Mouse (Mus musculus) left cerebral cortex, postnatal 36 days (tissue): ENCODE results near the gene Vwa3a. TPM values are rescaled to one million over a fixed set of nuclear protein-coding genes. Genes with fewer than 3 reads are reported as not detected.
"Not testable (repeated sequence)": the region's sequence is repeated elsewhere in the genome, so short reads cannot be mapped to it uniquely, and the experiment has no call there.

Experiments
- DNase-seq, 2 experiments: peaks; one replicate each; pipeline ENCODE4 v3.0.0; 2021 to 2022; ENCODE audit warnings: low spot score in 2 of 2, mixed read lengths in 1 of 2
- intact Hi-C: fragments of 180-260 bp; cut with DNase I; formaldehyde crosslinking; loops from one replicate; pipeline ENCODE4 v1.15.1; 2025
- total RNA-seq, 2 experiments: library from RNA; stranded (reverse); gene quantifications; 2 replicates each; pipeline ENCODE4 v1.2.3; 2021

The Vwa3a gene
- total RNA-seq, result 10 to 100 TPM; 14.6 to 17.6 TPM

GRCm38 (mm10) chr7:120739018-120739417 lies at the start of gene Vwa3a:
Gene Vwa3a (plus strand): TSS chr7:120739318.
- intact Hi-C loops, result no loop called here
- no peak for DNase-seq

GRCm38 (mm10) chr7:120690634-120691033 lies 48.5 kb upstream of the Vwa3a start:
- intact Hi-C loops, result no loop called here

DNA sequence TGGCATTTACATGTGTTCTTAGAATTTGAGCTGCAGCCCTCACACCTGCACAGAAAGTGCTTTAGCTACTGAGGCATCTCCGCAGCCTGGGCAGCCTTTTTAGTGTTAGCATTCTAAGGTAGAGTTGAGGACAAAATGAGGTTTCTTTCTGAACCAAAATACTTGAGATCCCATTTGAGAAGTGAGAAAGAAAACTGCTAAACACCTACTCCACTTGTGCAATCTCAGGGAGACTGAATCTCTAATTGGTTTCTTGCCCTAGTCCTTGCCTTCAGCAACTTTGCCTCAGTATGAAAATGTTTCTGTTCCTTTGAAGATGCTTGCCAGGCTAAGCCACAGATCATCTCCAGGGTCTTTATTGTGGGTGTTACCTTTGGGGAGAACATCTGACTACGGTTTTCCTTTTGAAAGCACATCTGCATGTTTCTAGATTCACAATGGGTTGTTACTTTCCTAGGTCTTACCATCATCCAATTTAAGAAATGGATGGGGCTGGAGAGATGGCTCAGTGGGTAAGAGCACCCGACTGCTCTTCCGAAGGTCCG lies 45.2 kb upstream of the Vwa3a start:
- intact Hi-C loops, result no loop called here
- DNase-seq, result no peak

More at GRCm38 (mm10) chr7:120690634-120691033, 48.5 kb upstream of the Vwa3a start:
- DNase-seq, result no peak

- no peak for DNase-seq
- intact Hi-C loops, result no loop called here
Measured at GRCm38 (mm10) chr7:120695196-120695595, 43.9 kb upstream of the Vwa3a start.

DNA sequence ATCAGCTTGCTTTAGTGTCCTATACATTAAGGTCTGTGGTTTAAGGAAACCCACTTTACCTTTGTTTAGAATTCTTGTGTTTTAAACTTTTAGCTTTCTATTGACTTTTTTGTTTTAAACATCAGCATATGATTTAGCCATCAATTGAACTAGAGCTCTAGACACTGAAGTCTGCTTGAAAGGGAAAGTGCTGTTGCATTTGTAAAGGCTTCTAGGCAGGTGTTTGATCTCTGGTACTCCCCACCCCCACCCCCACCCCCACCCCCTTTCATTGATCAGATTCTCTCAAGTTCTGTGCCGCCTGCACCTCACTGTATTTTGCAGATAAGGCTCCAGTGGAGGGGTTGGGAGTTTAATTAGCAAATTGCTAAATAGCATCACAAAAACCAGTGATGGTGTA lies 43.5 kb upstream of the Vwa3a start:
- intact Hi-C loops, result no loop called here
- DNase-seq, result no peak

DNA sequence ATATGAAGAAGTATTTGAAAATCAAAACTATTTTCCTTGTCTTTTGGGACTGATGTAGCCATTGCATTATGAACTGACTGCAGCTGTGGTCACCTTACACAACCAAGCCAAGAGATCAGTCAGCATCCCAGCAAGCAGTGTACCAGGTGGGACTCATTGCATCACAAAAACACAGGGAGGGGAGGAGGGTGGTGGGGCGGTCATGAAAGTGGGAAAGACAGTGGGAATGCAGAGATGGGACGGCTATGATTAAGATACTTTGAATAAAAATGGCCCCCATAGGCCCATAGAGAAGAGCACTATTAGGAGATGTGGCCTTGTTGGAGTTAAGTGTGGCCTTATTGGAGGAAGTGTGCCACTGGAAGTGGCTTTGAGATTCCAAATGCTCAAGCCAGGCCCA lies 42.8 kb upstream of the Vwa3a start:
- DNase-seq, result no peak
- intact Hi-C loops, result no loop called here

DNA sequence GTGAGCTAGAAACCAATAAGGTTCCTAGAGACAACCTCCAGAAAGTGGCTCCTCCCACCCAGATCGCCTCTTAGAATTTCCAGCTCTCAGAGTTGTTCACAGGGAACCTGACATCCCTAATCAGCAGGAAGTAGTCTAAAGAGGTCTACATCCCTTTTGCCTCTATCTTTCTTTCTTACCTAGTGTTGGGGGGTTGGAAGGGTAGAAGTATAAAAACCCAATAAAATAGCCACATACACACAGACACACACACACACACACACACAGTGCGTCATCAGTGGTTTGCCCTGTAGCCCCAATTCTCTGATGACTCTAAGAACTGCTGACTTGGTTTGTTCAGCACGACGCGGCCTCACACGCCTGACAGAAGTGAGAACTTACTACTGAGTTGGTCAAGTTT lies 39.5 kb upstream of the Vwa3a start:
- no peak for DNase-seq
- intact Hi-C loops, result no loop called here

DNA sequence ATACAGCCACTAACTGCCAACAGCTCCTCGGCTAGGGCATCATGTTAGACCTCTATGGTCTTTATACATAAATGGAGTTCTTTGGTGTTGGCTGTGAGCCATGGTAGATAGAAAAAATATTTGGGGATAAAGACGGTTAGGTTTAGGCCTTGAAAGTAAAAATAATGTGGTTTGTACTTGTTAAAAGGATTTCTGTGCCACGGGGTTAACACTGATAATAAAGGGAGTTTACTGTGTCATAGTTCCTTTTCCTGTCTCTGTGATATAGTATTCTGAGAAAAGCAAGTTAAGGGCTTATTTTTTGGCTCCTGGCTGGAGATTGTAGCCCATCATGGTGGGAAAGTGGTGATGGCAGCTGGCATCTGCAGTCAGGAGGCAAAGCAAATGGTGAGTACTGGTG lies 35.2 kb upstream of the Vwa3a start:
- intact Hi-C loops, result no loop called here
- no peak for DNase-seq

DNA sequence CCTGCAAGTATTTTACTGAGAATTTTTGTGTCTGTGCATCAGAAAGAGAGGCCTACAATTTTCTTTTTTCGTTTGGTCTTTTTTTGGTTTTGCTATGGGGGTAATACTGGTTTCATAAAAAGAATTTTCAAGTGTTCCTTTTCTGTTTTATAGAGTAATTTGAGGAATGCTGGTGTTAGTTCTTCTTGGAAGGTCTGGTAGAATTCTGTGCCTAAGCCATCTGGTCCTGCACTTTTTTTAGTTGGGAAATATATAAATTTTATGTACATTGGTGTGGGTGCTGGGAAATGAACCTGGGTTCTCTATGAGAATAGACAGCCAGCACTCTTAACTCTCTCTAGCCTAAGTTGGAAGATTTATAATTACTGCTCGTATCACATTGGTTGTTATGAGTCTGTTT lies 27.0 kb upstream of the Vwa3a start:
- intact Hi-C loops, result no loop called here

GRCm38 (mm10) chr7:120713225-120713624 lies 25.9 kb upstream of the Vwa3a start:
- no peak for DNase-seq
- intact Hi-C loops, result no loop called here

More for the DNA sequence above, 27.0 kb upstream of the Vwa3a start:
- DNase-seq, result no peak

DNA sequence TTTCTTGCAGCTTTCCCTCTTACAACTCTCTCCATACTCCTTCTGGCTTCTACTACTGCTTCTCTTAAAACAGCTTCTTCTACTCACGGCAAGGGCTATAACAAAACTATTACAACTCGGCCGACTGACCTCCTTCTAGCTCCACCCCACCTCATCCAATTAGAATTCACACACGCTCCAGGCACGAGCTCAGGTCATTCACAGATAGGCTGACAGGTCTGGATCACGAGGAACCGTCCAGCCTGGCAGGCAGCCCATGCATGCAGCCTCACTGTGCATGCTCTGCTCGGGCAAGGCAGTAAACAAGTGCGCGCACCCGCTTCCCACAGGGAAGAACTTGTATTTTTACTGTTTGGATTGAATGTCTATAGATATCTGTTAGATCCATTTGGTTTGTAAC lies 25.2 kb upstream of the Vwa3a start:
- intact Hi-C loops, DNase-seq: not testable (repeated sequence)

- intact Hi-C loops, result no loop called here
- DNase-seq, result no peak
Measured at GRCm38 (mm10) chr7:120717261-120717660, 21.9 kb upstream of the Vwa3a start.

DNA sequence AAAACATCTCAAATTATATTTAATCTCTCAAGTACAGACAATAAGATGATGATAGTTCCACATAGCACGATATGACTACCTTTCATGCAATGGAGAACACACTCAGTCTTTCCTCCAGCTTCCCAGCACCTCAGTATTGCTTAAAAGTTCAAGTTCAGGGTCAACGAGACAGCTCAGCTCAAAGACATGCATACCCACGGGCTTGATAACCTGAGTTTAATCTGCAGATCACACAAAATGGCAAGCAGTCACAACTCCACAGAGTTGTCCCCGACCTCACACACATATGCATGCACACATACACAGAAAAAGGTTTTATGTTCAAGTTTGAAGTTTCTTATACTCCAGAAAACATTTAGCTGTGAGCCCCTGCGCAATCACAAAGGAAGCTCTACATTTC lies 18.1 kb upstream of the Vwa3a start:
- intact Hi-C loops, result no loop called here

GRCm38 (mm10) chr7:120721456-120721855 lies 17.7 kb upstream of the Vwa3a start:
- DNase-seq, result no peak
- intact Hi-C loops, result no loop called here

More for the DNA sequence above, 18.1 kb upstream of the Vwa3a start:
- no peak for DNase-seq

DNA sequence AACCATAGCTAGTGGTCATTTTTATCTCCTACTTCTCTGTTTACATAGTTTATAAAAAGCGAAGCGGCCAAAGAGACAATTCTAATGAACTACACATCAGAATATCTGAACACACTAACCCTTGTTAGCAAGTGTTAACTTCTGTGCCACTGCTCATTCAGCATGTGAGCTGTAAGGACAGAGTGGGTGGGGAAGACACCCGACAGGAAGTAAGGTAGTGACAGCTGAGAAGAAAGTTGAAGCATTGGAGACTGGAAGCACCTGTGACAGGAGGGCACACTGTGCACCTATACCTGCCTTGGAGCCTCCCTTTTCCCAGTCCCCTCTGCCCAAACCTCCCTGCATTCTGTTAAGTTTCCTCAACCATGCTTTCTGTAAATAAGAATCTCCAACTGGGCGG lies 17.1 kb upstream of the Vwa3a start:
- intact Hi-C loops, result no loop called here
- DNase-seq, result no peak

- intact Hi-C loops, result no loop called here
Measured at GRCm38 (mm10) chr7:120722839-120723278, 16.3 kb upstream of the Vwa3a start.

DNA sequence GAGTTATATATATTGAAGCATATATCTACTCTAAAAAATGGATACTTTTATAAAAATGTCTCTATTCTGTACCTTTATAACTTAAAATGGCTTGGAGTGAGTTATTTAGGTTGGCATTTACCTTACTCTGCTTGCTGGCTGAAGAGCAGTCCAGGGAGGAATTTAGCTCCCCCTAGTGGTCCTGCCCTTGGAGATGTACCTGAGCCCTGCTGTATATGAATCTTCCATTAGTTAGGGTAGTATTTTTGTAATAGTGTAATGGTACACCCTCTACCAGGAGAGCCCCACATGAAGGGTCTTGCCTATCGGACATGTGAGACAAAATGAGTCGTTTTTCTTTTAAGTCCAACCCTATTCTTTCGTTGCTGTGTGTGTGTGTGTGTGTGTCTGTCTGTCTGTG lies 11.5 kb upstream of the Vwa3a start:
- DNase-seq, result peak in 1 of 2 experiments; percentile 35
- intact Hi-C loops, result no loop called here

More at GRCm38 (mm10) chr7:120722839-120723278, 16.3 kb upstream of the Vwa3a start:
- peak; percentile 43 to 44 for DNase-seq

DNA sequence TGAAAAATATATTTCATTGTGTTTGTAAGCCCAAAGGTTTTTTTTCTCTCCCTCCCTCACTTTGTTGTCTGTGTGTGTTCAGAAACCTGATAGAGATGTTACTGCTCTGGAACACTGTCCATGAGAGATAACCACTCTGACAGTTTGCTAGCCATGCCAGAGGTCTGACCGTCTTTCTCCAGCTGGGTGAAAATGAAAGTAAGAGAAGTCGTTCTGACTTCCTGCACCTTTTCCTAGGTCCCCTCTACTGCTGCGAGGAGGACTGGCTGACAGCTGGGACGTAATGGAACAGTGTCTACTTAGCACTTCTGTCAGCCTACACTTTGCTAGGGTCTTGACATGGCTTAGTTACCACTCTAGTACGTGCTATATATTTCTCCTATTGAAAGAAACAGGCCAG lies 9.5 kb upstream of the Vwa3a start:
- intact Hi-C loops, result no loop called here
- DNase-seq, result no peak

GRCm38 (mm10) chr7:120732906-120733305 lies 6.2 kb upstream of the Vwa3a start:
- DNase-seq, result no peak
- intact Hi-C loops, result no loop called here

DNA sequence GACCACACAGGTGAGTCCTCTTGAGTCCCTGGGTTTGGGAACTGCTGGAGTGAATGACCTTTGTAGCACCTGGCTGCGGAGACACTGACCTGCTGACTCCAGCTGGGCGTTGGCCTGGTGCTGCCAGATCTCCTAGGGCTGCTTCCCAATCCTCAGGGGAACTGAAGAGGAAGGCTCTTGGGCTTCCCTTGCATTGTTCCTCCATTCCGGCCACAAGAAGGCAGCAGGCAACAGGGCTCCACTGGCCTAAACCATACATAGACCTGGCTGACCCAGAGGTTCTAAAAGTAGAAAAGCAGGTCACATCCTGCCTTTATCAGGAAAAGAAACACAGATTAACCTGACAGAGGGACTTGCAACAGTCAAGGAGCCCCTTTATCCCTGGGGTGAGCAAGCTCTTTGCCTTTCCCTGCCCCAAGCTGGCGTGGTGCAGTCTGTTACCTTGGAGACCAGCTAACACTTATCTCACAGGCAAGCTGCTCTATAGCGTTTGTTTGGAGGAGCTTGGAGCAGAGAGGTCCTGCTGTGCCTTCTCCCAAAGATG lies 512 bp downstream of the Vwa3a start:
- DNase-seq, result peak; percentile 56 to 59
- intact Hi-C loops, result no loop called here

DNA sequence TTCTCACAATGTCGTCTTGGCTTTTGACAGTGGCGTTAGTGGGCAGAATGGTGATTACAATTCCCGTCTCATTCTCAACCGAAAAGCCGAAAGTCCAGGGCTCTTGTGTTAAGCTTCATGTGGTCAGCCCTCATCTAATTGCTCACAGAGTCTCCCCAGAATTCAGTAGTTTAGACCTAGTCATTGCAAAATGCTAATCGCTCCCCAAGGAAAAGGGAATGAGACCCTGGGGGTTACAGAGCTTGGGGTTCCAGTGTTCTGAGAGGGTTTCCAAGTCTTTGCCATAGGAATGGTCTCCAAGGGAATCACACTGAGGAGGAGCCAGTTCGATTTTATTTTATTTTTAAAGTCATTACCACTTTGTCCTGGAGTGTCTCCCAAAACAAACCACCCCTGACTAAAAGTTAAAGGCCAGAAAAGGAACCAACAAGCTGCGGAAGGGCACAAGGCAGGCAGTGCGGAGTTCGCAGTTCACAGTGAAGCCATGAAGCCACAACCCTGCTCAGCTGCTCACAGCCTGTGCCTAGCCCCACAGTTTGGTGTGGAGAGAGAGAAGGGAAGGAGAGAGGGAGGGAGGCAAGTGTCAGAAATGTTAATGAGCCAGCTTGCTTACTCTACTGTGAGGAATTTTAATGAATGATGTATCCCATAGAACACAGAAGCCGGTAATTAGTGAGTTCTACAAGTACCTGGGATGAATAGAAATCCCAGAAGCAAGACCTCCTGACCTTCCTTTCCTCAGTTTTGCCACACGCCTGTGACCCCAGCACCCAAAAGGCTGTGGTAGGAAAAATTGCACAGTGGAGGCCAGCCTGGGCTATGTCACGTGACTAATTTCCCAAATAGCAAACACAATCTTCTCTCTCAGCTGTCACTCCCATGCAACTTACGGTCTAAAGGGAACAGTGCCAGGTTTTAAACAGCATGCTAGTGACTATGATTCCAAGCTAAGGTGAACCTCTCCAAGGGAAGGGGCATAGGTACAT lies 4.5 kb downstream of the Vwa3a start:
- intact Hi-C loops, result no loop called here
- DNase-seq, result no peak
